Mouse (Mus musculus) megakaryocyte, embryonic 14.5 days (primary cell): ENCODE results near the gene Morn4.

ENCODE experiments used
- FLI1 ChIP-seq: IDR thresholded peaks from 2 replicates; pipeline ENCODE4 v1.6.1; 2012; ENCODE audit warnings: low read length, inconsistent platforms, mixed read lengths
- GATA1 ChIP-seq: IDR thresholded peaks from 3 replicates; pipeline ENCODE4 v1.6.1; 2012; ENCODE audit warnings: mixed read lengths, low read length, inconsistent platforms, borderline replicate concordance

DNA sequence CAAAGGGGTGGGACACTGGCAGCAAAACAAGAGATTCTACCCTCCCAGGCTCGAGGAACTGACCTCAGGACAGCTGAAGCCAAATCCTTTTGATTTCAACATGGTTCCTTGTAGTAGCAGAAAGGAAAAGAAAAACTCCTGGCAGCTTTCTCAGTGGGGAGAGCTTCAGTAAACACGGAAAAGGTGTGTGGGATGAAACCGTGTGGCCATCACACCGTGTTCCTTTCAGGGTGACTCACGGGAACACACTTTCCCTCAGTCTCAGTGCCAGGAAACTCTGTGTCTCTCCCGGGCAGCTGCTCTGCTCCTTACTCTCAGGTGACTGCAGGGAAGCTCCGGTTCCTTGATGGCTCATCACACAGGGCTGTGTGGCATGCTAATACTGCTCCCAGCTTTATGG is 27.7 kb downstream of the Morn4 start:
- TF ChIP-seq GATA1 (no peak), FLI1 (no peak)
